ENCODE assay signal across 11 mouse cellular contexts in genomic region chrX:74424443-74424842, GRCm38 (mm10). TPM values are rescaled to one million over a fixed set of nuclear protein-coding genes. Genes with fewer than 3 reads are reported as not detected.
DNase-seq lines count a peak whose midpoint lies in the region; ATAC-seq and TF ChIP-seq lines count a peak whose summit lies in the region.
"Had no signal": no experiment of that assay in that cellular context is flagged by ENCODE, and none has a peak within 500 bp of the region (broad histone marks: within the 10 kb centered on the region; RNA-seq: fewer than 3 reads in every experiment).

No protein-coding gene starts in this region.

- H3K4me3 ChIP-seq in gastrocnemius, adult 2 months, result no peak overlapping the region
- H3K4me3 ChIP-seq in intestine, embryonic 15.5 days (replicated peaks), result no peak overlapping the region
- no peak overlapping the region for H3K4me3 ChIP-seq in cerebellum, adult 2 months (replicated peaks; ENCODE audit: insufficient read depth, low read depth, low read length)
- H3K4me3 ChIP-seq: heart, adult 2 months; neural tube, embryonic 15.5 days had no signal

- peak overlapping the region; percentile 44 for H3K27ac ChIP-seq in gastrocnemius, adult 2 months
- H3K27ac ChIP-seq in intestine, embryonic 15.5 days, result no peak overlapping the region
- no peak overlapping the region for H3K27ac ChIP-seq in cerebellum, adult 2 months (ENCODE audit: insufficient read depth, low read length)
- H3K27ac ChIP-seq: heart, adult 2 months; neural tube, embryonic 15.5 days had no signal

- ATAC-seq in intestine, embryonic 15.5 days, result peak; percentile 54

- no peak overlapping the region for H3K4me2 ChIP-seq in intestine, embryonic 15.5 days (replicated peaks)
- H3K4me2 ChIP-seq: neural tube, embryonic 15.5 days had no signal

- no peaks in the 10 kb centered on the region for H3K27me3 ChIP-seq in intestine, embryonic 15.5 days (replicated peaks)
- no peaks in the 10 kb centered on the region for H3K27me3 ChIP-seq in cerebellum, adult 2 months (ENCODE audit: control insufficient read depth, insufficient read depth, low read length)
- H3K27me3 ChIP-seq: CH12.LX; neural tube, embryonic 15.5 days had no signal

- no peaks in the 10 kb centered on the region for H3K4me1 ChIP-seq in intestine, embryonic 15.5 days (replicated peaks)
- peaks cover 3% of the 10 kb centered on the region; the same call in 1 of the 2 replicates for H3K4me1 ChIP-seq in cerebellum, adult 2 months (ENCODE audit: control insufficient read depth, insufficient read depth, low read length)

- no peak for TF ChIP-seq POLR2A in cerebellum, adult 2 months (IDR thresholded peaks at IDR 0.05; ENCODE audit: borderline replicate concordance, insufficient read depth, low read length)

- H3K36me3 ChIP-seq in intestine, embryonic 15.5 days, result no peaks in the 10 kb centered on the region
- H3K36me3 ChIP-seq: neural tube, embryonic 15.5 days had no signal

- DNase-seq in gastrocnemius, adult 2 months, result peak; percentile 39
- no peak for DNase-seq in gastrocnemius, adult 8-10 months (ENCODE audit: low spot score in 2 of 2)
- DNase-seq in Muller cell, postnatal 12 days (ENCODE audit: inconsistent ontology term), result peak; percentile 37
- DNase-seq in lung, postnatal 36 days, result peak; percentile 51
- no peak for DNase-seq in cerebellum, adult 2 months
- no peak for DNase-seq in right cerebral cortex, adult 2 months (ENCODE audit: low spot score in 2 of 2)
- DNase-seq in ovary, adult 18-20 months (ENCODE audit: low spot score), result no peak

- intact Hi-C loops in gastrocnemius, adult 2 months (cut with DNase I), result no loop called here

- no peak overlapping the region for H3K9ac ChIP-seq in intestine, embryonic 15.5 days
- H3K9ac ChIP-seq: neural tube, embryonic 15.5 days had no signal

- no peak for TF ChIP-seq CTCF in gastrocnemius, adult 2 months (IDR thresholded peaks at IDR 0.05)
- TF ChIP-seq CTCF in cerebellum, adult 2 months (IDR thresholded peaks at IDR 0.05; ENCODE audit: borderline replicate concordance, insufficient read depth, low read depth, low read length), result no peak

- no peaks in the 10 kb centered on the region for H3K9me3 ChIP-seq in intestine, embryonic 15.5 days
- H3K9me3 ChIP-seq: neural tube, embryonic 15.5 days had no signal

RNA-seq across cellular contexts. Expression of gene G6pdx, which starts 4.6 kb away (rescaled TPM):
- 1 to 10 TPM; 4.2 to 4.7 TPM for total RNA-seq in gastrocnemius, adult 2 months (2021)
- total RNA-seq in gastrocnemius, adult 8-10 months (2022), result 1 to 10 TPM; 2.0 to 4.2 (median 3.4) TPM
- polyA plus RNA-seq in intestine, embryonic 15.5 days (2015; fragmentation: Nextera tagmentation; extraction: Ambion mirVana), result 45.9 and 46.3 TPM in 2 replicates
- polyA plus RNA-seq in cerebellum, adult 2 months (2012; rRNA removed), result 64.7 and 65.4 TPM in 2 replicates

RNA-seq across cellular contexts. Expression of gene Ikbkg, which starts 31.4 kb away (rescaled TPM):
- 10 to 100 TPM; 21.2 to 26.8 TPM for total RNA-seq in gastrocnemius, adult 2 months (2021)
- total RNA-seq in gastrocnemius, adult 8-10 months (2022), result 10 to 100 TPM; 21.6 to 31.2 (median 25.5) TPM
- polyA plus RNA-seq in intestine, embryonic 15.5 days (2015; fragmentation: Nextera tagmentation; extraction: Ambion mirVana), result 18.4 and 19.7 TPM in 2 replicates
- polyA plus RNA-seq in cerebellum, adult 2 months (2012; rRNA removed), result 22.3 TPM in 2 replicates

RNA-seq across cellular contexts. Expression of gene Fam3a, which starts 31.4 kb away (rescaled TPM):
- total RNA-seq in gastrocnemius, adult 2 months (2021), result 10 to 100 TPM; 13.2 to 13.6 TPM
- 10 to 100 TPM; 12.8 to 15.3 (median 14.2) TPM for total RNA-seq in gastrocnemius, adult 8-10 months (2022)
- 29.5 and 32.0 TPM in 2 replicates for polyA plus RNA-seq in intestine, embryonic 15.5 days (2015; fragmentation: Nextera tagmentation; extraction: Ambion mirVana)
- polyA plus RNA-seq in cerebellum, adult 2 months (2012; rRNA removed), result 31.8 and 36.0 TPM in 2 replicates

RNA-seq across cellular contexts. Expression of gene Slc10a3, which starts 51.3 kb away (rescaled TPM):
- 1 to 10 TPM; 2.5 TPM for total RNA-seq in gastrocnemius, adult 2 months (2021)
- total RNA-seq in gastrocnemius, adult 8-10 months (2022), result 1 to 10 TPM; 1.9 to 2.7 (median 2.4) TPM
- 15.9 and 16.6 TPM in 2 replicates for polyA plus RNA-seq in intestine, embryonic 15.5 days (2015; fragmentation: Nextera tagmentation; extraction: Ambion mirVana)
- polyA plus RNA-seq in cerebellum, adult 2 months (2012; rRNA removed), result 4.2 and 4.7 TPM in 2 replicates

RNA-seq across cellular contexts. Expression of gene Ubl4a, which starts 51.4 kb away (rescaled TPM):
- 10 to 100 TPM; 55.6 to 63.7 TPM for total RNA-seq in gastrocnemius, adult 2 months (2021)
- total RNA-seq in gastrocnemius, adult 8-10 months (2022), result 10 to 100 TPM; 56.6 to 63.1 (median 60.5) TPM
- 65.1 and 66.8 TPM in 2 replicates for polyA plus RNA-seq in intestine, embryonic 15.5 days (2015; fragmentation: Nextera tagmentation; extraction: Ambion mirVana)
- 82.0 and 85.3 TPM in 2 replicates for polyA plus RNA-seq in cerebellum, adult 2 months (2012; rRNA removed)

Comparison
In these comparisons a context has a peak if more than half of its experiments do, and no peak if none do; other contexts are left out.
1. DNase-seq: peak in gastrocnemius, adult 2 months (single experiment), Muller cell, postnatal 12 days (single experiment) and lung, postnatal 36 days (single experiment); none in gastrocnemius, adult 8-10 months (0 of 2), cerebellum, adult 2 months (0 of 2), right cerebral cortex, adult 2 months (0 of 2) and ovary, adult 18-20 months (single experiment).